Mouse (Mus musculus): Measurements from ENCODE around the gene Erich6b. TPM values are rescaled to one million over a fixed set of nuclear protein-coding genes. Genes with fewer than 3 reads are reported as not detected.

Gene Erich6b
- not detected in 2 replicates for polyA plus RNA-seq (2015; fragmentation: Nextera tagmentation; extraction: Ambion mirVana)

GRCm38 (mm10) chr14:75642080-75642479 lies at the start of gene Erich6b:
Erich6b (plus strand) TSS chr14:75642259.
- WGBS, result 82% methylated on average over 8 of the region's 8 CpGs
- H3K27me3 ChIP-seq (replicated peaks), result no peaks in the 10 kb centered on the region
- no peak within 1 kb of the TSS for H3K9ac ChIP-seq
- H3K4me2 ChIP-seq, result no peak within 1 kb of the TSS
- no peaks in the 10 kb centered on the region for H3K36me3 ChIP-seq
- no peak for ATAC-seq (ENCODE audit: insufficient read depth, low FRiP score, low read depth)
- H3K4me3 ChIP-seq (replicated peaks), result no peak within 1 kb of the TSS
- H3K9me3 ChIP-seq, result no peaks in the 10 kb centered on the region
- H3K4me1 ChIP-seq, result no peaks in the 10 kb centered on the region
- H3K27ac ChIP-seq, result no peak within 1 kb of the TSS

DNA sequence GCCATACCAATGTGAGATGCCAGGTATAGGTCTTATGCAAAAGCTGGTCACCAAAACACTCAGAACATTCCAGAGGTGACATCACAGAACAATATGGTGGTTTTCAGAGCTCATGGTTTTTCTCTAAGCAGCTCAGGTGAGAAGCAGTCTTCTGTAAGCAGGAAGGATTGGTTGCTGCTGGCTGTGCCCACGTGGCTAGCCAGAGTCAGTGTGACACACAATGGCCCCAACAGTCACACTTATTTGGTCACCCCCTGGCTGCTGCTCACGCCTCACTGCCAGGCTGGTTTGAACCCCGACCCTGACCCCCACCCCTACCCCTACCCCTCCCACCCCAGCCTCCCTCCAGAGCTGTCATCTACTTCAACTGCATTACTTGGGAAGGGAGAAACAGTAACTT lies 49.1 kb upstream of the Erich6b start, which contains the start of gene Spert:
Spert (minus strand) TSS at position 139 of the 400 bp plus-strand sequence.
- no peaks in the 10 kb centered on the region for H3K27me3 ChIP-seq (replicated peaks)
- no peak for ATAC-seq (ENCODE audit: insufficient read depth, low FRiP score, low read depth)
- no peaks in the 10 kb centered on the region for H3K36me3 ChIP-seq
- no peaks in the 10 kb centered on the region for H3K9me3 ChIP-seq
- no peak within 1 kb of the TSS for H3K4me2 ChIP-seq
- WGBS, result 63% methylated on average over 3 of the region's 3 CpGs
- no peaks in the 10 kb centered on the region for H3K4me1 ChIP-seq
- no peak within 1 kb of the TSS for H3K27ac ChIP-seq
- no peak within 1 kb of the TSS for H3K9ac ChIP-seq
- no peak within 1 kb of the TSS for H3K4me3 ChIP-seq (replicated peaks)

GRCm38 (mm10) chr14:75609176-75609575 lies 32.9 kb upstream of the Erich6b start:
- no peaks in the 10 kb centered on the region for H3K27me3 ChIP-seq (replicated peaks)
- WGBS, result 83% methylated on average over 2 of the region's 2 CpGs
- no peak overlapping the region for H3K27ac ChIP-seq
- H3K9me3 ChIP-seq, result no peaks in the 10 kb centered on the region
- no peak overlapping the region for H3K4me3 ChIP-seq (replicated peaks)
- no peaks in the 10 kb centered on the region for H3K4me1 ChIP-seq
- no peak for ATAC-seq (ENCODE audit: insufficient read depth, low FRiP score, low read depth)
- no peak overlapping the region for H3K9ac ChIP-seq
- no peak overlapping the region for H3K4me2 ChIP-seq
- H3K36me3 ChIP-seq, result no peaks in the 10 kb centered on the region

- Histone ChIP-seq H3K4me2 (no peak overlapping the region), H3K4me1 (no peaks in the 10 kb centered on the region), H3K9me3 (no peaks in the 10 kb centered on the region), H3K27me3 (replicated peaks) (no peaks in the 10 kb centered on the region), H3K36me3 (no peaks in the 10 kb centered on the region), H3K27ac (no peak overlapping the region), H3K9ac (no peak overlapping the region), H3K4me3 (replicated peaks) (no peak overlapping the region)
- ATAC-seq (ENCODE audit: insufficient read depth, low FRiP score, low read depth), result no peak
- WGBS, result 69% methylated on average over 6 of the region's 6 CpGs
Observed at GRCm38 (mm10) chr14:75616375-75616774, 25.7 kb upstream of the Erich6b start.

DNA sequence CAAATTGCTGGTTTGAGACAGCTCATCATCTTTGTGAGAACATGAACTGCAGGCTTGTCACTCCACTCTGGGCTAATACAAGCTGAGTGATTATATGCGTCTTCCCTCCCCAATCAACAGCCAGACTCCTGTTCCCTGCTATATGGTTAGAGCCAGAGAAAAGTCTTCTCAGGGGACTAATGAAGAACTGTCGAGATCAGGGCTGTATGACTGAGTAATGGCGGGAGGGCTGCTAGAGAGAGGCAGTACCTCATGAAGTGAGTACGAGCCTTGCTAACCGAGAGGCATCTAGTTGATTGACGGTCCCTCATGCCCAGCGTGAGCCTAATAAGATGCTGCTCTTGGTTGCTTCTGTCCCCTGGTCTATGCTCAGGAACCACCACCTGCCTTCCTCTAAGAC lies 19.1 kb upstream of the Erich6b start:
- H3K9me3 ChIP-seq, result no peaks in the 10 kb centered on the region
- no peak overlapping the region for H3K27ac ChIP-seq
- no peak overlapping the region for H3K4me3 ChIP-seq (replicated peaks)
- WGBS, result 63% methylated on average over 7 of the region's 7 CpGs
- no peak overlapping the region for H3K9ac ChIP-seq
- no peak overlapping the region for H3K4me2 ChIP-seq
- H3K27me3 ChIP-seq (replicated peaks), result no peaks in the 10 kb centered on the region
- no peaks in the 10 kb centered on the region for H3K4me1 ChIP-seq
- no peaks in the 10 kb centered on the region for H3K36me3 ChIP-seq
- ATAC-seq (ENCODE audit: insufficient read depth, low FRiP score, low read depth), result no peak

- 83% methylated on average over 8 of the region's 8 CpGs for WGBS
- Histone ChIP-seq H3K27ac (no peak overlapping the region), H3K27me3 (replicated peaks) (no peaks in the 10 kb centered on the region), H3K9ac (no peak overlapping the region), H3K36me3 (no peaks in the 10 kb centered on the region), H3K4me3 (replicated peaks) (no peak overlapping the region), H3K9me3 (no peaks in the 10 kb centered on the region), H3K4me1 (no peaks in the 10 kb centered on the region), H3K4me2 (no peak overlapping the region)
- ATAC-seq (ENCODE audit: insufficient read depth, low FRiP score, low read depth), result no peak
Observed at GRCm38 (mm10) chr14:75628870-75629269, 13.2 kb upstream of the Erich6b start.

GRCm38 (mm10) chr14:75635350-75635749 lies 6.7 kb upstream of the Erich6b start:
- Histone ChIP-seq H3K4me2 (no peak overlapping the region), H3K9me3 (no peaks in the 10 kb centered on the region), H3K9ac (no peak overlapping the region), H3K27ac (no peak overlapping the region), H3K4me1 (no peaks in the 10 kb centered on the region), H3K4me3 (replicated peaks) (no peak overlapping the region), H3K36me3 (no peaks in the 10 kb centered on the region), H3K27me3 (replicated peaks) (no peaks in the 10 kb centered on the region)
- ATAC-seq (ENCODE audit: insufficient read depth, low FRiP score, low read depth), result no peak
- WGBS, result 53% methylated on average over 12 of the region's 12 CpGs

- Histone ChIP-seq H3K9ac (no peak overlapping the region), H3K27me3 (replicated peaks) (no peaks in the 10 kb centered on the region), H3K4me3 (replicated peaks) (no peak overlapping the region), H3K27ac (no peak overlapping the region), H3K9me3 (no peaks in the 10 kb centered on the region), H3K4me2 (no peak overlapping the region), H3K36me3 (no peaks in the 10 kb centered on the region), H3K4me1 (no peaks in the 10 kb centered on the region)
- 56% methylated on average over 7 of the region's 7 CpGs for WGBS
- no peak for ATAC-seq (ENCODE audit: insufficient read depth, low FRiP score, low read depth)
Observed at GRCm38 (mm10) chr14:75636107-75636506, 6.0 kb upstream of the Erich6b start.

DNA sequence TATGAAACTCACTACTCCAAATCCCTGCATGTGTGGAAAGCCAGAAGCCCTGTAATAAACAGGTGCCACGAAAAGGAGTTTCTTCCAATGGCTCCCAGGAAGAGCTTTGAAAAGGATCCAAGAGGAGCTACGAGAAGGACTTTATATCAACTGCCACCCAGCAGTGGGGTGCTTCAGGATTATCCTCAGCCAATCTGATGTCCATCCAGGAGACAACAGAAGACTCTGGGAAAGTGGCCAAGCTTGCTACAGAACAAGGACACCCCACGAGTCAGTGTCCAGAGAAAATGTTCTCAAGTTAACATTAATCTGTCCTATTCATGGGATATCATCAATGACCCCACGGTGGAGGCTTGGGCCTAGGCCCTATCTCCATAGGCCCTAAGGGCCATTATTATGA lies 4.4 kb upstream of the Erich6b start:
- Histone ChIP-seq H3K9me3 (no peaks in the 10 kb centered on the region), H3K27me3 (replicated peaks) (no peaks in the 10 kb centered on the region), H3K4me3 (replicated peaks) (no peak overlapping the region), H3K27ac (no peak overlapping the region), H3K36me3 (no peaks in the 10 kb centered on the region), H3K9ac (no peak overlapping the region), H3K4me2 (no peak overlapping the region), H3K4me1 (no peaks in the 10 kb centered on the region)
- ATAC-seq (ENCODE audit: insufficient read depth, low FRiP score, low read depth), result no peak
- 77% methylated on average over 4 of the region's 4 CpGs for WGBS

GRCm38 (mm10) chr14:75640846-75641245 lies 1.2 kb upstream of the Erich6b start:
- 94% methylated on average over 2 of the region's 2 CpGs for WGBS

GRCm38 (mm10) chr14:75641369-75641768 lies 690 bp upstream of the Erich6b start:
- Histone ChIP-seq H3K27ac (no peak overlapping the region), H3K4me2 (no peak overlapping the region), H3K36me3 (no peaks in the 10 kb centered on the region), H3K9ac (no peak overlapping the region), H3K4me3 (replicated peaks) (no peak overlapping the region), H3K4me1 (no peaks in the 10 kb centered on the region), H3K27me3 (replicated peaks) (no peaks in the 10 kb centered on the region), H3K9me3 (no peaks in the 10 kb centered on the region)
- whole genome bisulfite sequencing, result 67% methylated on average over 6 of the region's 6 CpGs
- ATAC-seq (ENCODE audit: insufficient read depth, low FRiP score, low read depth), result no peak

More at GRCm38 (mm10) chr14:75640846-75641245, 1.2 kb upstream of the Erich6b start:
- Histone ChIP-seq H3K4me2 (no peak overlapping the region), H3K4me1 (no peaks in the 10 kb centered on the region), H3K27ac (no peak overlapping the region), H3K4me3 (replicated peaks) (no peak overlapping the region), H3K9ac (no peak overlapping the region), H3K27me3 (replicated peaks) (no peaks in the 10 kb centered on the region), H3K9me3 (no peaks in the 10 kb centered on the region), H3K36me3 (no peaks in the 10 kb centered on the region)
- ATAC-seq (ENCODE audit: insufficient read depth, low FRiP score, low read depth), result no peak

GRCm38 (mm10) chr14:75645461-75645860 lies 3.4 kb downstream of the Erich6b start:
- Histone ChIP-seq H3K9me3 (no peaks in the 10 kb centered on the region), H3K27me3 (replicated peaks) (no peaks in the 10 kb centered on the region), H3K4me1 (no peaks in the 10 kb centered on the region), H3K36me3 (no peaks in the 10 kb centered on the region), H3K4me3 (replicated peaks) (no peak overlapping the region), H3K4me2 (no peak overlapping the region), H3K27ac (no peak overlapping the region), H3K9ac (no peak overlapping the region)
- 82% methylated on average over 7 of the region's 7 CpGs for WGBS
- no peak for ATAC-seq (ENCODE audit: insufficient read depth, low FRiP score, low read depth)

- H3K27ac ChIP-seq, result no peak overlapping the region
- no peaks in the 10 kb centered on the region for H3K9me3 ChIP-seq
- 51% methylated on average over 9 of the region's 9 CpGs for WGBS
- H3K4me1 ChIP-seq, result no peaks in the 10 kb centered on the region
- H3K4me2 ChIP-seq, result no peak overlapping the region
- H3K27me3 ChIP-seq (replicated peaks), result no peaks in the 10 kb centered on the region
- no peak overlapping the region for H3K9ac ChIP-seq
- no peaks in the 10 kb centered on the region for H3K36me3 ChIP-seq
- no peak for ATAC-seq (ENCODE audit: insufficient read depth, low FRiP score, low read depth)
- no peak overlapping the region for H3K4me3 ChIP-seq (replicated peaks)
Observed at GRCm38 (mm10) chr14:75646060-75646459, 4.0 kb downstream of the Erich6b start.
